Mouse (Mus musculus) megakaryocyte-erythroid progenitor cell, adult 5 weeks (primary cell): ENCODE data around the gene Magea2. TPM values are rescaled to one million over a fixed set of nuclear protein-coding genes. Genes with fewer than 3 reads are reported as not detected.

Source experiments
- polyA plus RNA-seq: library from polyadenylated mRNA; stranded (reverse); fragments of >175 nt; gene quantifications from 2 replicates; pipeline ENCODE4 v1.2.3, GENCODE M21; 2012

The Magea2 gene
- not detected in 2 replicates for polyA plus RNA-seq

GRCm38 (mm10) chrX:155093566-155093965, at the start of gene Magea2:
Gene Magea2, minus strand, starts transcription at chrX:155093666.

GRCm38 (mm10) chrX:155128312-155128711, 34.8 kb upstream of the Magea2 start, which contains the start of gene Cldn34b2:
Gene Cldn34b2, minus strand, starts transcription at chrX:155128412.

DNA sequence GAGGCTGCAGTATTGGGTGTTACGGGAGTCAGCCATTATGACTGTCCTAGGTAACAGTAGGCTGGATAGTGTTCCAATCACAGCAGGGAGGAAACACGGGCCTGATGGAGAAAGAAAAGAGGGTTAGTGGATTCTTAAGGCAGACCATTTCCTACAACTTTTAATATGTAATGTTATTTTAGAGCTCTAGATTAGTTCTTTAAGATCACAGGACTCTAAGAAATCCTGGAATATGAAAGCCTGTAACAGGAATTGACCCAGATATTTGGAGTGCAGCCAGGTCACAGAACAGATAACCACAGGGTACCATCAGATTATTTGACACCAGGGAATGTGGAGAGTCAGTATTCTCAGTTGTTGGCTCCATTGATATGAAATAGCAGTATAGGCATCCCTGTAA, 3.8 kb downstream of the Magea2 start, which contains the start of gene Magea1:
Gene Magea1 (minus strand): TSS at position 101 of the 400 bp plus-strand sequence.

GRCm38 (mm10) chrX:155063045-155063444, 30.4 kb downstream of the Magea2 start, which contains the start of gene Magea5:
Gene Magea5, minus strand, starts transcription at chrX:155063145.

DNA sequence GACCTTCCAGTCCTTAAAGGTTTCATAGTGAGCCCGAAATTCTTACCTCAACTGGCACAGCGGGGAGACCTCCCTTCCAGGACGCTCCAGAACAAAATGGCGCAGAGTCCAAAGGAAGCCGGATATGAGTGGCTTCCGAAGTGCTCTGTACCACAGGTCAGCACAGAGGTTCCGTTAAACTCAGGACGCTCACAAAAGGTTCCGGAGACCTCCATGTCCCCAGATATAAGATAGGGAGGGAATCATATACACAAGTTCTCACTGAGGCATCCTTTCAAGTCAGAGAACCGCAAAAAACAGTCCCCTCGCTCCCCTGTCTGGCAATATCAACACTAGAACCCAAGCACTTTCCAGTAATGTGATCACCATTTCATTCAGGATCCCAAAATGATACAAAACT, 97.7 kb downstream of the Magea2 start, which contains the start of gene Magea8:
Gene Magea8 (minus strand): TSS at position 101 of the 400 bp plus-strand sequence.

Other genes starting within 250 kb of the Magea2 start
- not detected in 2 replicates for gene Cldn34b1, start 203.4 kb downstream of the Magea2 start, polyA plus RNA-seq
- gene Magea6, start 157.7 kb downstream of the Magea2 start, polyA plus RNA-seq = not detected in 2 replicates
- gene Magea3, start 144.2 kb downstream of the Magea2 start, polyA plus RNA-seq = not detected in 2 replicates
- gene Magea8, start 97.8 kb downstream of the Magea2 start, polyA plus RNA-seq = not detected in 2 replicates
- gene Magea5, start 30.5 kb downstream of the Magea2 start, polyA plus RNA-seq = not detected in 2 replicates
- gene Magea1, start 3.9 kb downstream of the Magea2 start, polyA plus RNA-seq = not detected in 2 replicates
- 0.06 TPM in 1 of 2 replicates, not detected in the other for gene Cldn34b2, start 34.7 kb upstream of the Magea2 start, polyA plus RNA-seq
- gene Sat1, start 122.8 kb upstream of the Magea2 start, polyA plus RNA-seq = 49.9 and 66.5 TPM in 2 replicates
- 5.9 and 8.5 TPM in 2 replicates for gene Acot9, start 168.8 kb upstream of the Magea2 start, polyA plus RNA-seq
- 24.5 and 28.2 TPM in 2 replicates for gene Prdx4, start 247.1 kb upstream of the Magea2 start, polyA plus RNA-seq